Mouse (Mus musculus): ENCODE results near the gene Zfp385a. TPM values are rescaled to one million over a fixed set of nuclear protein-coding genes. Genes with fewer than 3 reads are reported as not detected.

Gene Zfp385a
- 17.1 and 19.4 TPM in 2 replicates for polyA plus RNA-seq (2015; fragmentation: Nextera tagmentation; extraction: Ambion mirVana)

GRCm38 (mm10) chr15:103339961-103340337 is at the start of gene Zfp385a:
TSS of gene Zfp385a (minus strand) at chr15:103340093.
- peak within 1 kb of the TSS; percentile 56 for H3K4me3 ChIP-seq
- no peak for ATAC-seq (ENCODE audit: insufficient number of reproducible peaks, low FRiP score, low TSS enrichment, low read depth)
- H3K9ac ChIP-seq: peak within 1 kb of the TSS; percentile 28; the same call in 1 of the 2 replicates
- H3K27me3 ChIP-seq: peaks cover 38% of the 10 kb centered on the region
- H3K4me1 ChIP-seq: peaks cover 36% of the 10 kb centered on the region
- no peaks in the 10 kb centered on the region for H3K9me3 ChIP-seq
- peak within 1 kb of the TSS; percentile 17; the same call in 1 of the 2 replicates for H3K27ac ChIP-seq
- WGBS: 1% methylated on average over 26 of the region's 26 CpGs
- peak within 1 kb of the TSS; percentile 92 for H3K4me2 ChIP-seq
- peaks cover 15% of the 10 kb centered on the region for H3K36me3 ChIP-seq

GRCm38 (mm10) chr15:103388556-103389145 is 48.8 kb upstream of the Zfp385a start:
- Histone ChIP-seq H3K9me3 (no peaks in the 10 kb centered on the region), H3K36me3 (no peaks in the 10 kb centered on the region), H3K4me1 (peaks cover 7% of the 10 kb centered on the region), H3K27ac (no peak overlapping the region), H3K27me3 (no peaks in the 10 kb centered on the region), H3K4me2 (no peak overlapping the region), H3K9ac (no peak overlapping the region), H3K4me3 (no peak overlapping the region)
- WGBS: 44% methylated on average over 4 of the region's 4 CpGs
- ATAC-seq (ENCODE audit: insufficient number of reproducible peaks, low FRiP score, low TSS enrichment, low read depth): no peak

- no peaks in the 10 kb centered on the region for H3K36me3 ChIP-seq
- H3K4me1 ChIP-seq: peaks cover 18% of the 10 kb centered on the region
- no peaks in the 10 kb centered on the region for H3K9me3 ChIP-seq
- no peak overlapping the region for H3K4me2 ChIP-seq
- no peak overlapping the region for H3K4me3 ChIP-seq
- 0 out of 2 replicates have a peak overlapping the region, but pooled peaks have one; percentile 7 for H3K27ac ChIP-seq
- WGBS: 61% methylated on average over 7 of the region's 7 CpGs
- no peak for ATAC-seq (ENCODE audit: insufficient number of reproducible peaks, low FRiP score, low TSS enrichment, low read depth)
- H3K27me3 ChIP-seq: no peaks in the 10 kb centered on the region
- H3K9ac ChIP-seq: no peak overlapping the region
Observed at GRCm38 (mm10) chr15:103383771-103384488, 44.0 kb upstream of the Zfp385a start.

GRCm38 (mm10) chr15:103382795-103383406 is 43.0 kb upstream of the Zfp385a start:
- H3K4me3 ChIP-seq: no peak overlapping the region
- H3K27ac ChIP-seq: no peak overlapping the region
- no peak overlapping the region for H3K9ac ChIP-seq
- H3K36me3 ChIP-seq: no peaks in the 10 kb centered on the region
- 28% methylated on average over 5 of the region's 5 CpGs for WGBS
- no peaks in the 10 kb centered on the region for H3K27me3 ChIP-seq
- peak; percentile 69; the same call in 1 of the 2 replicates for ATAC-seq (ENCODE audit: insufficient number of reproducible peaks, low FRiP score, low TSS enrichment, low read depth)
- H3K9me3 ChIP-seq: no peaks in the 10 kb centered on the region
- no peak overlapping the region for H3K4me2 ChIP-seq
- peaks cover 28% of the 10 kb centered on the region for H3K4me1 ChIP-seq

GRCm38 (mm10) chr15:103382075-103382474 is 42.2 kb upstream of the Zfp385a start:
- Histone ChIP-seq H3K27me3 (no peaks in the 10 kb centered on the region), H3K9me3 (no peaks in the 10 kb centered on the region), H3K36me3 (no peaks in the 10 kb centered on the region), H3K4me1 (peaks cover 36% of the 10 kb centered on the region), H3K9ac (no peak overlapping the region), H3K4me2 (no peak overlapping the region), H3K4me3 (no peak overlapping the region), H3K27ac (no peak overlapping the region)
- ATAC-seq (ENCODE audit: insufficient number of reproducible peaks, low FRiP score, low TSS enrichment, low read depth): no peak
- 87% methylated on average over 2 of the region's 2 CpGs for WGBS

GRCm38 (mm10) chr15:103378665-103379356 is 38.9 kb upstream of the Zfp385a start:
- Histone ChIP-seq H3K36me3 (no peaks in the 10 kb centered on the region), H3K27me3 (no peaks in the 10 kb centered on the region), H3K9me3 (no peaks in the 10 kb centered on the region), H3K27ac (peak overlapping the region; percentile 75; the same call in 1 of the 2 replicates), H3K4me2 (no peak overlapping the region), H3K4me3 (no peak overlapping the region), H3K9ac (no peak overlapping the region), H3K4me1 (peaks cover 37% of the 10 kb centered on the region)
- no peak for ATAC-seq (ENCODE audit: insufficient number of reproducible peaks, low FRiP score, low TSS enrichment, low read depth)
- WGBS: 42% methylated on average over 3 of the region's 3 CpGs

- H3K9me3 ChIP-seq: no peaks in the 10 kb centered on the region
- WGBS: 49% methylated on average over 3 of the region's 3 CpGs
- no peak for ATAC-seq (ENCODE audit: insufficient number of reproducible peaks, low FRiP score, low TSS enrichment, low read depth)
- peak overlapping the region; percentile 75 for H3K27ac ChIP-seq
- H3K27me3 ChIP-seq: no peaks in the 10 kb centered on the region
- H3K4me1 ChIP-seq: peaks cover 29% of the 10 kb centered on the region
- no peak overlapping the region for H3K9ac ChIP-seq
- no peak overlapping the region for H3K4me3 ChIP-seq
- H3K36me3 ChIP-seq: no peaks in the 10 kb centered on the region
- H3K4me2 ChIP-seq: no peak overlapping the region
Observed at GRCm38 (mm10) chr15:103377752-103378664, 38.1 kb upstream of the Zfp385a start.

GRCm38 (mm10) chr15:103376837-103377269 is 37.0 kb upstream of the Zfp385a start:
- H3K4me2 ChIP-seq: no peak overlapping the region
- H3K4me1 ChIP-seq: peaks cover 27% of the 10 kb centered on the region
- no peaks in the 10 kb centered on the region for H3K27me3 ChIP-seq
- H3K9ac ChIP-seq: no peak overlapping the region
- ATAC-seq (ENCODE audit: insufficient number of reproducible peaks, low FRiP score, low TSS enrichment, low read depth): peak; percentile 55
- H3K4me3 ChIP-seq: no peak overlapping the region
- H3K9me3 ChIP-seq: no peaks in the 10 kb centered on the region
- 38% methylated on average over 8 of the region's 8 CpGs for WGBS
- no peaks in the 10 kb centered on the region for H3K36me3 ChIP-seq
- H3K27ac ChIP-seq: peak overlapping the region; percentile 75

GRCm38 (mm10) chr15:103375112-103375800 is 35.4 kb upstream of the Zfp385a start:
- Histone ChIP-seq H3K9me3 (no peaks in the 10 kb centered on the region), H3K4me1 (peaks cover 37% of the 10 kb centered on the region), H3K4me3 (no peak overlapping the region), H3K36me3 (no peaks in the 10 kb centered on the region), H3K27me3 (no peaks in the 10 kb centered on the region), H3K27ac (no peak overlapping the region), H3K9ac (no peak overlapping the region), H3K4me2 (no peak overlapping the region)
- no peak for ATAC-seq (ENCODE audit: insufficient number of reproducible peaks, low FRiP score, low TSS enrichment, low read depth)
- 84% methylated on average over 4 of the region's 4 CpGs for WGBS

GRCm38 (mm10) chr15:103372461-103372860 is 32.6 kb upstream of the Zfp385a start:
- Histone ChIP-seq H3K27ac (no peak overlapping the region), H3K4me1 (peaks cover 31% of the 10 kb centered on the region), H3K9ac (no peak overlapping the region), H3K36me3 (no peaks in the 10 kb centered on the region), H3K4me3 (no peak overlapping the region), H3K9me3 (no peaks in the 10 kb centered on the region), H3K4me2 (no peak overlapping the region), H3K27me3 (no peaks in the 10 kb centered on the region)
- no peak for ATAC-seq (ENCODE audit: insufficient number of reproducible peaks, low FRiP score, low TSS enrichment, low read depth)
